Mouse (Mus musculus) lung, embryonic 16.5 days (tissue): ENCODE results near the gene Gm9972. TPM values are rescaled to one million over a fixed set of nuclear protein-coding genes. Genes with fewer than 3 reads are reported as not detected.

Experiments
- ATAC-seq: fragments of 200-750 bp; cut with Nextera tagmentation; 2 replicates; pipeline ENCODE4 v1.8.0; 2017; ENCODE audit warnings: low read depth, mild to moderate bottlenecking, moderate library complexity
- H3K27ac ChIP-seq: fragments of 300-500 bp; sonication (generic); 2 replicates; pipeline ENCODE4 v1.5.1; 2014; ENCODE audit warnings: mild to moderate bottlenecking, control low read depth, low read length
- H3K27me3 ChIP-seq: fragments of 300-500 bp; sonication (generic); 2 replicates; pipeline ENCODE4 v1.6.1; 2014; ENCODE audit warnings: low read depth, low read length, mixed read lengths; ENCODE audit not compliant: control insufficient read depth, insufficient read depth
- H3K36me3 ChIP-seq: fragments of 300-500 bp; sonication (generic); 2 replicates; pipeline ENCODE4 v1.6.1; 2014; ENCODE audit warnings: low read length; ENCODE audit not compliant: control insufficient read depth, insufficient read depth
- H3K4me1 ChIP-seq: fragments of 300-500 bp; sonication (generic); replicated peaks from 2 replicates; pipeline ENCODE4 v1.6.1; 2014; ENCODE audit warnings: low read length, mixed read lengths; ENCODE audit not compliant: control insufficient read depth, insufficient read depth
- H3K4me2 ChIP-seq: fragments of 300-500 bp; sonication (generic); 2 replicates; pipeline ENCODE4 v1.6.1; 2014; ENCODE audit warnings: low read depth, low read length, control low read depth
- H3K4me3 ChIP-seq: fragments of 300-500 bp; sonication (generic); 2 replicates; pipeline ENCODE4 v1.5.1; 2014; ENCODE audit warnings: mild to moderate bottlenecking, low read length, control low read depth
- H3K9ac ChIP-seq: fragments of 300-500 bp; sonication (generic); 2 replicates; pipeline ENCODE4 v1.6.1; 2014; ENCODE audit warnings: low read length, control low read depth
- H3K9me3 ChIP-seq: fragments of 300-500 bp; sonication (generic); 2 replicates; pipeline ENCODE4 v1.6.1; 2016; ENCODE audit warnings: low read length; ENCODE audit not compliant: control insufficient read depth
- WGBS: fragments of 180-500 bp; shearing (Covaris S2); extraction: QIAGEN DNeasy Blood & Tissue Kit; methylation state at CpG from one replicate; pipeline ENCODE4 v1.1.7; 2014; 5-methylcytosine and 5-hydroxymethylcytosine counted together
- polyA plus RNA-seq: library from polyadenylated mRNA; unstranded; fragments of >200 nt; fragmentation: Nextera tagmentation; extraction: Ambion mirVana; gene quantifications from 2 replicates; pipeline ENCODE4 v1.2.1, GENCODE M21; 2015

Gene Gm9972
- not detected in 2 replicates for polyA plus RNA-seq

- Histone ChIP-seq H3K27me3 (no peaks in the 10 kb centered on the region), H3K27ac (no peak within 1 kb of the TSS), H3K4me1 (no peaks in the 10 kb centered on the region), H3K9ac (no peak within 1 kb of the TSS), H3K9me3 (no peaks in the 10 kb centered on the region), H3K36me3 (no peaks in the 10 kb centered on the region), H3K4me3 (no peak within 1 kb of the TSS), H3K4me2 (no peak within 1 kb of the TSS)
- no peak for ATAC-seq
These were observed at the start of gene Gm9972 for GRCm38 (mm10) chr11:43035446-43035845. Gm9972 (plus strand) TSS chr11:43035746.

- no peaks in the 10 kb centered on the region for H3K4me1 ChIP-seq
- no peak overlapping the region for H3K9ac ChIP-seq
- no peaks in the 10 kb centered on the region for H3K36me3 ChIP-seq
- H3K27ac ChIP-seq = no peak overlapping the region
- H3K27me3 ChIP-seq = no peaks in the 10 kb centered on the region
- H3K9me3 ChIP-seq = no peaks in the 10 kb centered on the region
- no peak overlapping the region for H3K4me3 ChIP-seq
- 45% methylated on average over 3 of the region's 3 CpGs for WGBS
- no peak overlapping the region for H3K4me2 ChIP-seq
- no peak for ATAC-seq
These were observed 36.4 kb upstream of the Gm9972 start for GRCm38 (mm10) chr11:42999188-42999587.

- Histone ChIP-seq H3K4me1 (no peaks in the 10 kb centered on the region), H3K36me3 (no peaks in the 10 kb centered on the region), H3K4me3 (no peak overlapping the region), H3K4me2 (no peak overlapping the region), H3K9ac (no peak overlapping the region), H3K27ac (no peak overlapping the region), H3K9me3 (no peaks in the 10 kb centered on the region), H3K27me3 (no peaks in the 10 kb centered on the region)
- WGBS = 64% methylated on average over 2 of the region's 2 CpGs
- ATAC-seq = no peak
These were observed 23.6 kb upstream of the Gm9972 start for GRCm38 (mm10) chr11:43011941-43012340.

GRCm38 (mm10) chr11:43012980-43013379 is 22.6 kb upstream of the Gm9972 start:
- no peak for ATAC-seq
- Histone ChIP-seq H3K9me3 (no peaks in the 10 kb centered on the region), H3K9ac (no peak overlapping the region), H3K36me3 (no peaks in the 10 kb centered on the region), H3K27ac (no peak overlapping the region), H3K27me3 (no peaks in the 10 kb centered on the region), H3K4me3 (no peak overlapping the region), H3K4me2 (no peak overlapping the region), H3K4me1 (no peaks in the 10 kb centered on the region)
- 79% methylated on average over 4 of the region's 4 CpGs for WGBS

GRCm38 (mm10) chr11:43023109-43023688 is 12.3 kb upstream of the Gm9972 start:
- Histone ChIP-seq H3K4me2 (no peak overlapping the region), H3K4me1 (no peaks in the 10 kb centered on the region), H3K9ac (no peak overlapping the region), H3K27me3 (no peaks in the 10 kb centered on the region), H3K4me3 (no peak overlapping the region), H3K36me3 (no peaks in the 10 kb centered on the region), H3K27ac (no peak overlapping the region), H3K9me3 (no peaks in the 10 kb centered on the region)
- no peak for ATAC-seq

GRCm38 (mm10) chr11:43029813-43030212 is 5.7 kb upstream of the Gm9972 start:
- 78% methylated on average over 1 of the region's 1 CpGs for WGBS
- H3K9ac ChIP-seq = no peak overlapping the region
- ATAC-seq = no peak
- H3K4me1 ChIP-seq = no peaks in the 10 kb centered on the region
- H3K27ac ChIP-seq = no peak overlapping the region
- H3K36me3 ChIP-seq = no peaks in the 10 kb centered on the region
- no peak overlapping the region for H3K4me2 ChIP-seq
- no peaks in the 10 kb centered on the region for H3K27me3 ChIP-seq
- H3K4me3 ChIP-seq = no peak overlapping the region
- H3K9me3 ChIP-seq = no peaks in the 10 kb centered on the region

- H3K9me3 ChIP-seq = no peaks in the 10 kb centered on the region
- H3K9ac ChIP-seq = no peak overlapping the region
- H3K4me1 ChIP-seq = no peaks in the 10 kb centered on the region
- H3K27ac ChIP-seq = no peak overlapping the region
- H3K4me2 ChIP-seq = no peak overlapping the region
- H3K4me3 ChIP-seq = no peak overlapping the region
- 79% methylated on average over 4 of the region's 4 CpGs for WGBS
- ATAC-seq = no peak
- no peaks in the 10 kb centered on the region for H3K36me3 ChIP-seq
- H3K27me3 ChIP-seq = no peaks in the 10 kb centered on the region
These were observed 3.4 kb upstream of the Gm9972 start for GRCm38 (mm10) chr11:43032141-43032540.

- no peak overlapping the region for H3K4me3 ChIP-seq
- H3K4me2 ChIP-seq = no peak overlapping the region
- no peaks in the 10 kb centered on the region for H3K9me3 ChIP-seq
- H3K4me1 ChIP-seq = no peaks in the 10 kb centered on the region
- H3K27me3 ChIP-seq = no peaks in the 10 kb centered on the region
- no peaks in the 10 kb centered on the region for H3K36me3 ChIP-seq
- H3K27ac ChIP-seq = no peak overlapping the region
- 85% methylated on average over 2 of the region's 3 CpGs for WGBS
- H3K9ac ChIP-seq = no peak overlapping the region
- ATAC-seq = no peak; the same call in 1 of the 2 replicates
These were observed 10.5 kb downstream of the Gm9972 start for GRCm38 (mm10) chr11:43045871-43046548.

- 33% methylated on average over 1 of the region's 1 CpGs for WGBS
- Histone ChIP-seq H3K9me3 (no peaks in the 10 kb centered on the region), H3K4me2 (no peak overlapping the region), H3K36me3 (no peaks in the 10 kb centered on the region), H3K27ac (no peak overlapping the region), H3K4me3 (no peak overlapping the region), H3K27me3 (no peaks in the 10 kb centered on the region), H3K4me1 (no peaks in the 10 kb centered on the region), H3K9ac (no peak overlapping the region)
- no peak for ATAC-seq
These were observed 13.8 kb downstream of the Gm9972 start for GRCm38 (mm10) chr11:43049363-43049762.
